In the genomic region with DNA sequence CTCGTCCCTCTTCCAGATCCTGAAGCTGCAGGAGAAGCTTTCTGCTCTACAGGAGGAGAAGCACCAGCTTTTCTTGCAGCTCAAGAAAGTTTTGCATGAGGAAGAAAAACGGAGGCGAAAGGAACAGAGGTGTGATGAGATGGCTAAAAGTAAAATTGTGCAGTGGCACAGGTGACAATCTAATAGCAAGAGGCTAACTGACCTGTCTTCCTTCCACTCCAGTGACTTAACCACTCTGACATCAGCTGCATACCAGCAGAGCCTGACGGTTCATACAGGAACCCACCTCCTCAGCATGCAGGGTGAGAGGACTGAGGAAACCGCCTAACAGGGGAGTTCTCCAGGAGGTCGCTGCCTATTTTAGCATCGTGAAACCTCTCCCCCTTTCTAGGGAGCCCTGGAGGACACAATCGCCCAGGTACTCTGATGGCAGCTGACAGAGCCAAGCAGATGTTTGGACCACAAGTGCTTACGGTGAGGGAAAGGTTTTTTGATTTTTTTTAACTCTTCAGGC, we compare ENCODE assay signal across 9 mouse cellular contexts. TPM values are rescaled to one million over a fixed set of nuclear protein-coding genes. Genes with fewer than 3 reads are reported as not detected.
DNase-seq lines count a peak whose midpoint lies in the region; ATAC-seq and TF ChIP-seq lines count a peak whose summit lies in the region.
"Had no signal": no experiment of that assay in that cellular context is flagged by ENCODE, and none has a peak within 500 bp of the region (broad histone marks: within the 10 kb centered on the region; RNA-seq: fewer than 3 reads in every experiment).

No protein-coding gene starts in this region.

- TF ChIP-seq POLR2A in small intestine, adult 2 months (IDR thresholded peaks at IDR 0.05; ENCODE audit: low read depth, low read length): no peak
- TF ChIP-seq POLR2A in thymus, adult 2 months (IDR thresholded peaks at IDR 0.05; ENCODE audit: control insufficient read depth, extremely low read depth, insufficient read depth, low read length, poor library complexity): no peak

- H3K27me3 ChIP-seq in lung, embryonic 16.5 days (ENCODE audit: control insufficient read depth, insufficient read depth, low read depth, low read length): no peaks in the 10 kb centered on the region
- H3K27me3 ChIP-seq in forebrain, embryonic 10.5 days (ENCODE audit: poor library complexity, severe bottlenecking): no peaks in the 10 kb centered on the region
- no peaks in the 10 kb centered on the region for H3K27me3 ChIP-seq in limb, embryonic 13.5 days
- H3K27me3 ChIP-seq in small intestine, adult 2 months (ENCODE audit: control insufficient read depth, insufficient read depth, low read length): no peaks in the 10 kb centered on the region
- no peaks in the 10 kb centered on the region for H3K27me3 ChIP-seq in thymus, adult 2 months (ENCODE audit: control insufficient read depth, insufficient read depth, low read length)

- no peaks in the 10 kb centered on the region for H3K9me3 ChIP-seq in lung, embryonic 16.5 days (ENCODE audit: control insufficient read depth, low read length)
- H3K9me3 ChIP-seq in forebrain, embryonic 10.5 days: no peaks in the 10 kb centered on the region
- no peaks in the 10 kb centered on the region for H3K9me3 ChIP-seq in limb, embryonic 13.5 days

- no peak for DNase-seq in lung, adult 18-20 months
- peak; percentile 14 for DNase-seq in forebrain, embryonic 10.5 days (ENCODE audit: extremely low spot score, low spot score)
- no peak for DNase-seq in thymus, adult 2 months
- DNase-seq in left cerebral cortex, adult 18-20 months (ENCODE audit: low spot score in 2 of 2): no peak

- peaks cover 32% of the 10 kb centered on the region for H3K4me1 ChIP-seq in lung, embryonic 16.5 days (replicated peaks; ENCODE audit: control insufficient read depth, insufficient read depth, low read length)
- H3K4me1 ChIP-seq in forebrain, embryonic 10.5 days: peaks cover 66% of the 10 kb centered on the region
- peaks cover 45% of the 10 kb centered on the region for H3K4me1 ChIP-seq in limb, embryonic 13.5 days
- H3K4me1 ChIP-seq in small intestine, adult 2 months (ENCODE audit: control insufficient read depth, insufficient read depth, insufficient read length, low read length): peaks cover 14% of the 10 kb centered on the region
- peaks cover 28% of the 10 kb centered on the region for H3K4me1 ChIP-seq in thymus, adult 2 months (replicated peaks; ENCODE audit: control insufficient read depth, insufficient read depth, low read length)

- peaks cover 64% of the 10 kb centered on the region for H3K36me3 ChIP-seq in lung, embryonic 16.5 days (ENCODE audit: control insufficient read depth, insufficient read depth, low read length)
- H3K36me3 ChIP-seq in forebrain, embryonic 10.5 days (replicated peaks): peaks cover 93% of the 10 kb centered on the region
- H3K36me3 ChIP-seq in limb, embryonic 13.5 days: peaks cover 84% of the 10 kb centered on the region
- peaks cover 58% of the 10 kb centered on the region for H3K36me3 ChIP-seq in small intestine, adult 2 months (ENCODE audit: control insufficient read depth, insufficient read depth, low read length)
- peaks cover 33% of the 10 kb centered on the region for H3K36me3 ChIP-seq in thymus, adult 2 months (ENCODE audit: control insufficient read depth, insufficient read depth, low read length)

- peak overlapping the region; percentile 93 for H3K4me2 ChIP-seq in lung, embryonic 16.5 days (ENCODE audit: low read depth, low read length)
- peak overlapping the region; percentile 81 for H3K4me2 ChIP-seq in limb, embryonic 13.5 days (replicated peaks)

- ATAC-seq in lung, embryonic 16.5 days (ENCODE audit: low read depth): no peak
- ATAC-seq in limb, embryonic 13.5 days (ENCODE audit: low FRiP score, low read depth): no peak
- no peak for ATAC-seq in cerebellum, adult (ENCODE audit: insufficient number of reproducible peaks, low FRiP score, low TSS enrichment)

- TF ChIP-seq CTCF in small intestine, adult 2 months (IDR thresholded peaks at IDR 0.05; ENCODE audit: extremely low read depth, insufficient read length, insufficient replicate concordance, low read depth, low read length): no peak
- TF ChIP-seq CTCF in thymus, adult 2 months (IDR thresholded peaks at IDR 0.05; ENCODE audit: borderline replicate concordance, control insufficient read depth, extremely low read depth, insufficient read depth, low read length, poor library complexity): no peak

- WGBS in lung, embryonic 16.5 days: 29% methylated on average over 9 of the region's 9 CpGs
- WGBS in forebrain, embryonic 10.5 days: 43% methylated on average over 9 of the region's 9 CpGs
- WGBS in limb, embryonic 13.5 days: 32% methylated on average over 9 of the region's 9 CpGs
- 31% methylated on average over 9 of the region's 9 CpGs for WGBS in small intestine, adult 2 months
- 44% methylated on average over 9 of the region's 9 CpGs for WGBS in thymus, adult 2 months

- peak overlapping the region; percentile 98 for H3K4me3 ChIP-seq in lung, embryonic 16.5 days (ENCODE audit: low read length)
- H3K4me3 ChIP-seq in forebrain, embryonic 10.5 days: peak overlapping the region; percentile 96
- H3K4me3 ChIP-seq in limb, embryonic 13.5 days: peak overlapping the region; percentile 87
- peak overlapping the region; percentile 92; the same call in 1 of the 2 replicates for H3K4me3 ChIP-seq in small intestine, adult 2 months (ENCODE audit: low read depth, low read length)
- no peak overlapping the region for H3K4me3 ChIP-seq in thymus, adult 2 months (ENCODE audit: control insufficient read depth, insufficient read depth, low read length)

- H3K9ac ChIP-seq in lung, embryonic 16.5 days (ENCODE audit: low read length): peak overlapping the region; percentile 85
- H3K9ac ChIP-seq in limb, embryonic 13.5 days: peak overlapping the region; percentile 92

- no peak overlapping the region for H3K27ac ChIP-seq in lung, embryonic 16.5 days (ENCODE audit: low read length)
- peak overlapping the region; percentile 96; the same call in 1 of the 2 replicates for H3K27ac ChIP-seq in forebrain, embryonic 10.5 days
- H3K27ac ChIP-seq in limb, embryonic 13.5 days: no peak overlapping the region
- no peak overlapping the region for H3K27ac ChIP-seq in small intestine, adult 2 months (ENCODE audit: insufficient read depth, low read depth, low read length)
- H3K27ac ChIP-seq in thymus, adult 2 months (ENCODE audit: control insufficient read depth, insufficient read depth, low read length): no peak overlapping the region

RNA-seq across cellular contexts. Expression of gene Gps2, which starts 1.3 kb away (rescaled TPM):
- 85.1 and 87.8 TPM in 2 replicates for polyA plus RNA-seq in lung, embryonic 16.5 days (2015; fragmentation: Nextera tagmentation; extraction: Ambion mirVana)
- polyA plus RNA-seq in forebrain, embryonic 10.5 days (2016; fragmentation: Nextera tagmentation; extraction: Ambion mirVana): 92.4 and 97.3 TPM in 2 replicates
- polyA plus RNA-seq in limb, embryonic 13.5 days (2015; fragmentation: Nextera tagmentation; extraction: Ambion mirVana): 90.0 and 90.1 TPM in 2 replicates
- polyA plus RNA-seq in small intestine, adult 2 months (2012; rRNA removed): 57.4 and 104 TPM in 2 replicates
- 236 and 272 TPM in 2 replicates for polyA plus RNA-seq in thymus, adult 2 months (2012; rRNA removed)
- 10 to 100 TPM; 33.0 to 33.4 TPM for total RNA-seq in left cerebral cortex, adult 18-20 months (2021)

RNA-seq across cellular contexts. Expression of gene Eif5a, which starts 6.8 kb away (rescaled TPM):
- polyA plus RNA-seq in lung, embryonic 16.5 days (2015; fragmentation: Nextera tagmentation; extraction: Ambion mirVana): 1,390 and 1,410 TPM in 2 replicates
- polyA plus RNA-seq in forebrain, embryonic 10.5 days (2016; fragmentation: Nextera tagmentation; extraction: Ambion mirVana): 2,970 and 2,997 TPM in 2 replicates
- polyA plus RNA-seq in limb, embryonic 13.5 days (2015; fragmentation: Nextera tagmentation; extraction: Ambion mirVana): 1,543 and 1,562 TPM in 2 replicates
- 136 and 230 TPM in 2 replicates for polyA plus RNA-seq in small intestine, adult 2 months (2012; rRNA removed)
- 618 and 719 TPM in 2 replicates for polyA plus RNA-seq in thymus, adult 2 months (2012; rRNA removed)
- 100 to 1,000 TPM; 431 to 468 TPM for total RNA-seq in left cerebral cortex, adult 18-20 months (2021)

RNA-seq across cellular contexts. Expression of gene Neurl4, which starts 14.1 kb away (rescaled TPM):
- polyA plus RNA-seq in lung, embryonic 16.5 days (2015; fragmentation: Nextera tagmentation; extraction: Ambion mirVana): 5.7 and 6.4 TPM in 2 replicates
- polyA plus RNA-seq in forebrain, embryonic 10.5 days (2016; fragmentation: Nextera tagmentation; extraction: Ambion mirVana): 14.3 and 14.8 TPM in 2 replicates
- polyA plus RNA-seq in limb, embryonic 13.5 days (2015; fragmentation: Nextera tagmentation; extraction: Ambion mirVana): 10.2 and 12.9 TPM in 2 replicates
- polyA plus RNA-seq in small intestine, adult 2 months (2012; rRNA removed): 17.3 and 23.9 TPM in 2 replicates
- 85.3 and 90.7 TPM in 2 replicates for polyA plus RNA-seq in thymus, adult 2 months (2012; rRNA removed)
- total RNA-seq in left cerebral cortex, adult 18-20 months (2021): 100 to 1,000 TPM; 116 to 118 TPM

RNA-seq across cellular contexts. Expression of gene 2810408A11Rik, which starts 14.2 kb away (rescaled TPM):
- polyA plus RNA-seq in lung, embryonic 16.5 days (2015; fragmentation: Nextera tagmentation; extraction: Ambion mirVana): 7.9 and 8.6 TPM in 2 replicates
- 11.9 and 12.2 TPM in 2 replicates for polyA plus RNA-seq in forebrain, embryonic 10.5 days (2016; fragmentation: Nextera tagmentation; extraction: Ambion mirVana)
- 16.1 and 19.4 TPM in 2 replicates for polyA plus RNA-seq in limb, embryonic 13.5 days (2015; fragmentation: Nextera tagmentation; extraction: Ambion mirVana)
- polyA plus RNA-seq in small intestine, adult 2 months (2012; rRNA removed): 1.8 and 2.6 TPM in 2 replicates
- 7.1 and 10.2 TPM in 2 replicates for polyA plus RNA-seq in thymus, adult 2 months (2012; rRNA removed)
- total RNA-seq in left cerebral cortex, adult 18-20 months (2021): under 1 TPM; 0.35 to 0.72 TPM

RNA-seq across cellular contexts. Expression of gene Acap1, which starts 19.6 kb away (rescaled TPM):
- polyA plus RNA-seq in lung, embryonic 16.5 days (2015; fragmentation: Nextera tagmentation; extraction: Ambion mirVana): 2.1 and 3.8 TPM in 2 replicates
- polyA plus RNA-seq in forebrain, embryonic 10.5 days (2016; fragmentation: Nextera tagmentation; extraction: Ambion mirVana): 0.84 and 1.3 TPM in 2 replicates
- 1.1 and 1.5 TPM in 2 replicates for polyA plus RNA-seq in limb, embryonic 13.5 days (2015; fragmentation: Nextera tagmentation; extraction: Ambion mirVana)
- polyA plus RNA-seq in small intestine, adult 2 months (2012; rRNA removed): 7.3 and 11.6 TPM in 2 replicates
- 405 and 462 TPM in 2 replicates for polyA plus RNA-seq in thymus, adult 2 months (2012; rRNA removed)
- under 1 TPM in 1 of 2 experiments, not detected in 1; 0.14 TPM for total RNA-seq in left cerebral cortex, adult 18-20 months (2021)
- total RNA-seq: left cerebral cortex, postnatal 14 days had no signal
